Mouse (Mus musculus) liver, postnatal 0 days (tissue): ENCODE measurements around the gene Kcnk1.

Source experiments
- CTCF ChIP-seq: sonication (generic); IDR thresholded peaks from 2 replicates; pipeline ENCODE4 v1.5.1; 2016; ENCODE audit warnings: antibody characterized with exemption, low read depth
- EP300 ChIP-seq: IDR thresholded peaks from 2 replicates; pipeline ENCODE4 v1.6.1; 2016; ENCODE audit warnings: antibody characterized with exemption, low read depth, mild to moderate bottlenecking

DNA sequence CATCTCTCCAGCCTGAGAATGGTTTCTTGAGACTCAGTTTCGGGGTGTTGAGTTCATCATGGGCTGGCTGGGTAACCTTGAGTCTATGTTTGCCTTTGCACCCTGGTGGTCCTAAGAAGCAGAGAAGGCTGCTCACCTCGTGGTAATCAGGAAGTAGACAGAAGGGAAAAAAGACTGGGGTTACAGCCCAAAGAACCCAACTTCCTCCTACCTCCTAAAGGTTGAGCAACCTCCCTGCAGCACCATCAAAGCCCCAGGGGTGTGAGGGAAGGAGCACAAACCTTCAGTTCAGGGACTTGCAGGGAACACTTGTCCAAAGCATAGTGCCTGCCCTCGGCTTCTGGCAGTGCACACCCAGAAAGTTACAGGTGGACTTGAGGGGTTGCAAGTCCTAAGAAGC, 11.5 kb upstream of the Kcnk1 start:
- no peak for TF ChIP-seq EP300
- no peak for TF ChIP-seq CTCF
